Mouse (Mus musculus) liver, postnatal 0 days (tissue): ENCODE measurements around the gene Wdr20.

Experiments
- CTCF ChIP-seq: sonication (generic); IDR thresholded peaks from 2 replicates; pipeline ENCODE4 v1.5.1; 2016; ENCODE audit warnings: antibody characterized with exemption, low read depth
- EP300 ChIP-seq: IDR thresholded peaks from 2 replicates; pipeline ENCODE4 v1.6.1; 2016; ENCODE audit warnings: antibody characterized with exemption, low read depth, mild to moderate bottlenecking

- TF ChIP-seq CTCF = no peak
- no peak for TF ChIP-seq EP300
These were observed 92.7 kb downstream of the Wdr20 start for GRCm38 (mm10) chr12:110830293-110831024.
